Mouse (Mus musculus): ENCODE data around the gene Ptdss2.

DNA sequence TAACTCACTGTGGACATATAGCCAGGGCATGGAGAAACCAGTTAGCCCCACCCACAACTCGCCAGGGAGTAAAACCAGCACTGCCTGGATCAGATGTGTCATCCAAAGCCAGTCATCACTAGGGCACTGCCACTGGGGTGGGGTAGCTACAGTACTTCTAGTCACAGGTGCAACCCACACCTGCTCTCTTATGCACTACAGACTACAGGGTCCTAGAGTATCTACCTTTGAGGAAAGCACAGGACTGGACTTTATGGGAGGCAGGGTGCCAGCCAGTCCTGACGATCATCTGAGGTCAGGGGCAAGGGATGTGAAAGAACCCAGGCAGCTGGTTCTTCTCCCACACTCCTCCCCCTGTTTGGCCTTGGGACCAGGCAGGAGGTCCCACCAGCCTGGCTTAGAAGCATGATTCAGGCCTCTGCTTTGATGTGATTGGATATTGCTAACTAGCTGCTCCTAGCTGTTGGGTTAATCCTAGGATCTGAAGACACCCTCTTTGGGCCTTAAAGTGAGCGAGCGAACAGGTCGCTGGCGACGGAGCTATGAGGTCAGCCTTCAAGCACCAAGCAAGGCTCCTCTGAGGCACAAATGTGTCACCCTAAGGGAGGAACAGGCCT, 45.8 kb downstream of the Ptdss2 start:
- TF ChIP-seq ETS1 (IDR thresholded peaks at IDR 0.05; ENCODE audit: low read depth, low read length) (no peak), TBP (IDR thresholded peaks at IDR 0.05; ENCODE audit: low read depth, low read length) (no peak), CTCF (IDR thresholded peaks at IDR 0.05 in 2 of 3, conservative IDR thresholded peaks at IDR 0.05 in 1 of 3; ENCODE audit: control insufficient read depth in 1 of 3, insufficient read depth in 1 of 3, low read depth in 2 of 3, low read length in 3 of 3, poor library complexity in 1 of 3, severe bottlenecking in 1 of 3) (no peak), CHD1 (IDR thresholded peaks at IDR 0.05; ENCODE audit: low read depth, low read length) (no peak; the same call in 1 of the 2 replicates)

Measured in MEL (cell line).